Mouse (Mus musculus) left cerebral cortex, adult 9 months (tissue): ENCODE data around the gene Lrrc3b.

Source experiments
- DNase-seq, 2 experiments: peaks; one replicate each; pipeline ENCODE4 v3.0.0; 2022; ENCODE audit warnings: low spot score in 2 of 2

The Lrrc3b gene

GRCm38 (mm10) chr14:15438485-15439157 is at the start of gene Lrrc3b:
Gene Lrrc3b (minus strand): TSS chr14:15438987.
- peak in 1 of 2 experiments; percentile 69 for DNase-seq

DNA sequence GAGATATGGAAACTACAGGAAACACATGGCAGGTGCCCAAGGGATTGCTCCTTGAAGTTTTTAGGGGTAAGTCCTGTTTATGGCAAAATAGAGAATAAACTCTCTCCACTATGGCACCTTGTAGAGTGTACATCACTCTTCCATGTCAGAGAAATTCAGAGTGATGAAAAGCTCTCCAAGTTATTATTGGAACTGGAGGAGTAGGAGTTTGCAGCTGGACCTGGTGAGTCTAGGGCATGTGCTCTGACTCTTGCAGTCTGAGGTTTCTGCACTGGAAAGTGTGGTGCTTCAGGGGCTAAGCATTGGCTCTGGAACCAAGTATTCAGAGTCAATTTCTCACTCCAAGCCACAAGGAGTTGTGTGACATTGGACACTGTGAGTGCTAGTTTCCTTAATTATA is 38.9 kb upstream of the Lrrc3b start:
- DNase-seq = no peak

DNA sequence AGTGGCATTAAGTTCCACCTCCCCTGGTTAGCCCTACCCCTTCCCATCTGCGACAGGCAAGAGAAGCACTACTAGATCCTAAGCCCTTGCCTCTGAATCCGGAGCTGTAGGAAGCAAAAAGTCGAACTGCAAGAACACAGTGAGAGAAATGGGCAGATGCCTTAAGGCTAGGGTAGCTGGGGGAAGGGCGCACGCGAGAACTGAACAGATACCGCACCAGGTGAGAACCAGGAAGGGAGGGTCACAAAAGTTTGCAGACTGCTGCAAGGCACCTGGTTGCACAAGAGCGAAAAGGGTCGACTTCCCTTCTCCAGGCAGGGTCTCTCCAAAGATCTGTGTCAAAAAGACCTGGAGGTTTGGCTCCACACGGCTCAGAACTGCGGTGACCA is 697 bp downstream of the Lrrc3b start:
- peak in 1 of 2 experiments; percentile 43 for DNase-seq

- peak in 1 of 2 experiments; percentile 43 for DNase-seq
Observed at GRCm38 (mm10) chr14:15437501-15437941, 1.3 kb downstream of the Lrrc3b start.

DNA sequence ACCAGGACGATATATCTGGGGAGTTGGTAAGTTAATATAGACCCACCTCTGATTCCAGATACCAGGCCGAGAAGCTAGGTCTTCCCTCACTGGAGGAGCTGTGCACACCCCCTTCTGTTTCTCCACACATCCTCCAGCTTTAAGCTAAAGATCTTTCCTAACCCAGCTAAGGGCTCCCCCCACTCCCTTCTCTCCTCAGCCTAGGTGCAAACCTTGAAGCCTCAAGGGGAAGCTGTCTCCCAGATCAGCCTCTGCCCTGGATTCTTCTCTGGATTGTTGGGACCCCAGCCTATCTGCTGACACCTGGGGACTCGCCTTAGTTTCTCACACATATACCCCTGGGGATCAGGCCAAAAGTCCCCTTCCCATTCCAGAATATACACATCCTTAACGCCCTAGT is 1.7 kb downstream of the Lrrc3b start:
- peak in 1 of 2 experiments; percentile 28 for DNase-seq

DNA sequence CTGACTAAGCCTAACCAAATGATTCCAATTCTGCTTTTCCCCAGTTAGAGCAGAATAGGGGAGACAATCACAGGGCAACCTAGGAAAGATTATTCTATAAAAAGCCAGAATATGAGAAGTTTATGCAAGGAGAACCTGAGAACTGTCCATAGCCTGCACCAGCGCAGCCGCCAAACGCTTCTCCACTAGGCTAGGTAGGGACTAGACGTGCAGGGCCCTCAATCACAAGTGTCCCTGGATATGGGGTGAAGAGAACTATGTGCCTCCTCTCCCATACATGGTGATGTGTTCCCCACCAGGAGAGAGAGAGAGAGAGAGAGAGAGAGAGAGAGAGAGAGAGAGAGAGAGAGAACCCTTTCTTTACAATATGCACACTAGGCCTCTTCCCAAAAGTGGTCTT is 2.2 kb downstream of the Lrrc3b start:
- DNase-seq = no peak

GRCm38 (mm10) chr14:15432396-15432795 is 6.4 kb downstream of the Lrrc3b start:
- DNase-seq = no peak

- DNase-seq = no peak
Observed at GRCm38 (mm10) chr14:15421624-15422023, 17.2 kb downstream of the Lrrc3b start.

- peak; percentile 49 to 83 for DNase-seq
Observed at GRCm38 (mm10) chr14:15410686-15411534, 27.9 kb downstream of the Lrrc3b start.

- DNase-seq = peak in 1 of 2 experiments; percentile 15
Observed at GRCm38 (mm10) chr14:15385536-15385935, 53.3 kb downstream of the Lrrc3b start.

DNA sequence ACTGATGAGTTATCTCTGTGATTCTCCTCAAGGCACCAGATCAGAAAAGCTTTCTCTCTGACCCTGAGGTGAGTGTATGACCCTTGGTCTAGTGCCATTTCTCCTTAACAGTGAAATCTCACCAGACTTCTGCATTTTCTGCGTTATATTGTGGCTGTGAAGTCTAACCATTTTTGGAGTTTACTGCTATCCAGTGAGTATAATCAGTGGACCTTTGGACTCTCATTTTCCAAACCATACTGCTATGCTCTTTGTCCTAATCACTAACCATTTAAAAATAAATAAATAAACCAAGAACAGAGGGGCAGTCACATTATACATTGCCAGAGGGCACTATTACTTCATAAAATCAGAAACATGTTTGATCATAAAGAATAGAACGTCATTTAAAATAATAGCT is 53.8 kb downstream of the Lrrc3b start:
- DNase-seq = no peak

- DNase-seq = no peak
Observed at GRCm38 (mm10) chr14:15384532-15384931, 54.3 kb downstream of the Lrrc3b start.

- peak in 1 of 2 experiments; percentile 31 for DNase-seq
Observed at GRCm38 (mm10) chr14:15383133-15383532, 55.7 kb downstream of the Lrrc3b start.

DNA sequence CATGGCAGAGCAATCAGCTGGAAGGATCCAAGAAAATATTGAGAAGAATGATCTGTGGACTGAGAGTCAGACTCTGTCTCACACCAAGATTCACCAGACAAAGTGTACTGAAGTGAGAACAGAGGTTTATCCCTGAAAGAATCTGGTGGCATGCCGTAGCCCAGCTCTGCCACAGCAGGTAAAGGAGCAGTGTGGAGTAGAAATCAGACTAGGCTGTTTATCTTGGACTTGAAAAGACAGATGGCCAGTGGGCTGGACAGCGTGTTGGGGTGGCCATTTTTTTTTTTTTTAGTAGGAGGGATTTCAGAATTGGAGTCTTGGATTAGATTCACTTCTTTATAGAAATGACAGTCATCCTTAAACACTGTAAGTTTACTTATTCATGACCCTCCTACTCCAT is 61.4 kb downstream of the Lrrc3b start:
- peak in 1 of 2 experiments; percentile 30 for DNase-seq

DNA sequence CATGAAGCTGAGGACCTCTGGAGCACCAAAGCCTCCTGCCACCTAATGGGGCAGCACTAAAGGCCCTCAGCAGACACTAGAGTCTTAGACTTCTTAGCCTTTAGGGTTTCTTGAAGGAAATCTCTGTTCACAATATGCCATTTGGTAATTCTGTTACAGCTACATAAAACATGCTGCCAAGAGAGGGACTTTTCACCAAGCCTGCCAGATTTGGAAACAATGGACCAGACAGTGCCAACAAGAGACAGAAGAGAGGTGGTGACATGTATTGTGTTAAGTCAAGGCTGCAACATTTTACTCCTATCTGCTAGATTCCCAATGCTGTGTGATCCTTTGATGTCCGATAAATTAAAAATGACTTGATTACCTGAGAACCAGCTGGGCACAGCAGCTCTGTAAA is 62.0 kb downstream of the Lrrc3b start:
- peak in 1 of 2 experiments; percentile 21 for DNase-seq

- DNase-seq = peak in 1 of 2 experiments; percentile 39
Observed at GRCm38 (mm10) chr14:15374271-15374670, 64.5 kb downstream of the Lrrc3b start.

DNA sequence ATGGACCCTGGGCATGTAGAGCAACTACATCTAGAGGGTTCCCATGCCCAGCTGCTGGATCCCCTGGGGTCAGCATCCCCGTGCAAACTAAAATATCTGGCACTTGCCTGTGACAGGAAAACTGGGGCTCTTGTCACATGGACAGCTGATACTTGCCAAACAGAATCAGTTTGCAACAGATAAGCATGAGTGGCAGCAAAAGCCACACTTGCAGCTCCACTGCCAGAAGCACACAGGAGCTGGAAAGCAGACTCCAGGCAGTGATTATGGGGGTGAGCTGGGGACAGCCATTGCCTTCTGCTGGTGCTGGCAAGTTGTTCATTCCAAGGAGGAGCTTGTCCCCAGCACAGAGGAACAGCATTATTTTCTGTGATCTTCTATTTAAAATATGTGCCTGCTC is 65.8 kb downstream of the Lrrc3b start:
- DNase-seq = peak in 1 of 2 experiments; percentile 40

GRCm38 (mm10) chr14:15365045-15365444 is 73.7 kb downstream of the Lrrc3b start:
- DNase-seq = no peak

GRCm38 (mm10) chr14:15359893-15360292 is 78.9 kb downstream of the Lrrc3b start:
- DNase-seq = peak in 1 of 2 experiments; percentile 17

- DNase-seq = no peak
Observed at GRCm38 (mm10) chr14:15359134-15359533, 79.7 kb downstream of the Lrrc3b start.

DNA sequence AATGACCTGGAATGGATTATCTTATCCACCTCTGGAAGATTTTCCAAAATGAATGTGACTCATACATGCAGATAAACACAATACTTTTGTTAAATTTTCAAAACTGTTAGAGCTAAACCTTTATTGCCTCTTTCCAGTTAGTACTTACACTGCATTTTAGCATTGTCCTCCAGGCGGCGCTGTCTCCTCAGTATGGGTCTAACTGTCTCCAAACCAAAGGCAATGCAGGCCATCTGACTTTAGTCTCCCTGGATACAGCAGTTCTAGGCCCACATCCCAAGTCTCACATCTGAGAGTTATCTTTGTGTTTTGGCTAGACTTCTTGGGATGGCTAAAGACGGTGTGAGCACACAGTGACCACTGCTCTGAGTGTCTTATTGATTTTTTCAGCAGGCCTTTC is 83.3 kb downstream of the Lrrc3b start:
- peak in 1 of 2 experiments; percentile 85 for DNase-seq

- no peak for DNase-seq
Observed at GRCm38 (mm10) chr14:15354299-15354698, 84.5 kb downstream of the Lrrc3b start.

DNA sequence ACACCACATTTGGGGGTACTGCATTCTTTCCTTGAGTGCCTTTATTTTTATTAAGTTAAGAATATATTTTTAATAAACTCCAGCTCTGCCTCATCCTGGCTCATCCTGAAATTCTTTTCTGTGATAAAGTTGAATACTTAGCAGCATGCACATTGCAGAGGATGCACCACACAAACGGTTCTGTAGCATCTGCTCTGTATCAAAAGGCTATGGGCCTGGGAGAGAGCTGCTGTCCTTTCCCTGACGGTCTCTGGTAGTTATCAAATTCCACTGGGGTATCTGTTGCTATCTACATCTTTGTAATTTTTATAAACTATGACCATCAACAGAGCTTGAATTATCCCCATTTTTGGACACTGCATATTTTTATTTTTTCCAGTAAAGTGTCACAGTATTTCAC is 105.7 kb downstream of the Lrrc3b start:
- no peak for DNase-seq
